Mouse (Mus musculus) midbrain, embryonic 14.5 days (tissue): ENCODE data around the gene Rpl10. TPM values are rescaled to one million over a fixed set of nuclear protein-coding genes. Genes with fewer than 3 reads are reported as not detected.

ENCODE experiments used
- ATAC-seq: fragments of 200-750 bp; cut with Nextera tagmentation; 2 replicates; pipeline ENCODE4 v1.8.0; 2017; ENCODE audit warnings: moderate number of reproducible peaks, moderate library complexity; ENCODE audit not compliant: low FRiP score, low TSS enrichment
- DNase-seq: peaks from one replicate; pipeline ENCODE4 v3.0.0-alpha.2; 2015
- H3K27ac ChIP-seq: fragments of 300-500 bp; sonication (generic); replicated peaks from 2 replicates; pipeline ENCODE4 v1.5.1; 2014; ENCODE audit warnings: mild to moderate bottlenecking, low read depth, low read length, moderate library complexity
- H3K27me3 ChIP-seq: fragments of 300-500 bp; sonication (generic); 2 replicates; pipeline ENCODE4 v1.6.1; 2014; ENCODE audit warnings: low read length, control low read depth, mixed read lengths; ENCODE audit not compliant: control insufficient read depth, insufficient read depth
- H3K36me3 ChIP-seq: fragments of 300-500 bp; sonication (generic); 2 replicates; pipeline ENCODE4 v1.6.1; 2014; ENCODE audit warnings: low read length, control low read depth; ENCODE audit not compliant: control insufficient read depth, insufficient read depth
- H3K4me1 ChIP-seq: fragments of 300-500 bp; sonication (generic); 2 replicates; pipeline ENCODE4 v1.6.1; 2014; ENCODE audit warnings: mild to moderate bottlenecking, antibody characterized with exemption, low read length, control low read depth; ENCODE audit not compliant: control insufficient read depth, insufficient read depth
- H3K4me2 ChIP-seq: fragments of 300-500 bp; sonication (generic); 2 replicates; pipeline ENCODE4 v1.6.1; 2014; ENCODE audit warnings: mild to moderate bottlenecking, low read length, moderate library complexity
- H3K4me3 ChIP-seq: fragments of 300-500 bp; sonication (generic); replicated peaks from 2 replicates; pipeline ENCODE4 v1.5.1; 2014; ENCODE audit warnings: low read depth, low read length
- H3K9ac ChIP-seq: fragments of 300-500 bp; sonication (generic); replicated peaks from 2 replicates; pipeline ENCODE4 v1.6.1; 2014; ENCODE audit warnings: mild to moderate bottlenecking, low read length, moderate library complexity
- H3K9me3 ChIP-seq: fragments of 300-500 bp; sonication (generic); 2 replicates; pipeline ENCODE4 v1.6.1; 2016; ENCODE audit warnings: low read length, control low read depth, mixed read lengths; ENCODE audit not compliant: control insufficient read depth
- WGBS: fragments of 180-500 bp; shearing (Covaris S2); extraction: QIAGEN DNeasy Blood & Tissue Kit; methylation state at CpG from one replicate; pipeline ENCODE4 v1.1.7; 2014; 5-methylcytosine and 5-hydroxymethylcytosine counted together
- polyA plus RNA-seq: library from polyadenylated mRNA; unstranded; fragments of >200 nt; fragmentation: Nextera tagmentation; extraction: Ambion mirVana; gene quantifications from 2 replicates; pipeline ENCODE4 v1.2.1, GENCODE M21; 2014

The Rpl10 gene
- polyA plus RNA-seq, 1 experiment from 2014 or later: 527 TPM

DNA sequence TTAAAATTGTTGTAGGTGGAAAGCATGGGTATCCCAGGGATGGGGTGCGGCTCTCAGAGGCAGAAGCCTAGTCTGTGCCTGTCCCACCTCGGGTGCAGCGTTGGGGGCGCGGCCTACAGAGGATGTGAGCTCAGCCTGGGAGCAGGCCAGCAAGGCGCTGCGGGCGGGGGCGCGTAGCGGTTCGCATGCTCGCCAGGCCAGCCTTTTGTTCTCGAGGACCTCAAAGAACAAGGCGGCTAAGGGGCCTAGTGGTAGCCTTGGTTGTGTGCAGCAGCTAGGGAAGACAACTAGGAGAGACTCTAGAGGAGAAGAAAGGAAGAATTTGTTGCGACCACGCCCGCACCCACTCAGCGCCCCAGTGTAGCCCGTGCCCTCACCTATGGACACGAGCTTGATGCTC lies 24.9 kb upstream of the Rpl10 start:
- peak; percentile 32; the same call in 1 of the 2 replicates for ATAC-seq
- Histone ChIP-seq H3K27me3 (no peaks in the 10 kb centered on the region), H3K9ac (peak overlapping the region; percentile 76), H3K4me3 (peak overlapping the region; percentile 54), H3K4me1 (peaks cover 6% of the 10 kb centered on the region; the same call in 1 of the 2 replicates), H3K27ac (peak overlapping the region; percentile 86), H3K4me2 (peak overlapping the region; percentile 68), H3K9me3 (no peaks in the 10 kb centered on the region), H3K36me3 (peaks cover 24% of the 10 kb centered on the region)
- peak; percentile 83 for DNase-seq
- 29% methylated on average over 21 of the region's 21 CpGs for WGBS

- DNase-seq: peak; percentile 93
- ATAC-seq: peak; percentile 86
- 19% methylated on average over 38 of the region's 38 CpGs for WGBS
- peaks cover 18% of the 10 kb centered on the region for H3K36me3 ChIP-seq
- peak overlapping the region; percentile 68 for H3K4me2 ChIP-seq
- no peaks in the 10 kb centered on the region for H3K9me3 ChIP-seq
- H3K27me3 ChIP-seq: no peaks in the 10 kb centered on the region
- H3K27ac ChIP-seq: peak overlapping the region; percentile 86
- H3K4me1 ChIP-seq: peaks cover 6% of the 10 kb centered on the region; the same call in 1 of the 2 replicates
- peak overlapping the region; percentile 54 for H3K4me3 ChIP-seq
- H3K9ac ChIP-seq: peak overlapping the region; percentile 76
Observed at GRCm38 (mm10) chrX:74246213-74246681, 24.4 kb upstream of the Rpl10 start.

DNA sequence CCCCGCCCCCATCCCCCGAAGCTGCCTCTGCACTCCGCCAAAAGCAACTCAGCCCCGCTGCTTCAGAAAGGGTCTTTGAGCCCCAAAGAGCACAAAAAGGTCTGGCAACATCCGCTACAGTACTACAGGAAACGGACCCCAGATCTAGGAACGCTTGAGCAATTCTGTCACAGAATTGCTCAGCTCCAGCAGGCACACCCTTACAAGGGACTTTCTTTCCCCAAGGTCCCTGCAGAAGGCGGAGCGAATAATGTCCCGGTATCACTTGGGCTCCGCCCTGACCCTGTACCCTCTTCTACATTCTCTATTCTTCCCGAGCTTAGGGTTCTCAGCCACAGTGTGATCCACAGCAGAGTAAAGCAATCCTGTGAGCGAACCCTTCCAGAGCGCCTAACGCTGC lies 23.9 kb upstream of the Rpl10 start:
- peaks cover 14% of the 10 kb centered on the region for H3K36me3 ChIP-seq
- no peak overlapping the region; the same call in 1 of the 2 replicates for H3K9ac ChIP-seq
- H3K9me3 ChIP-seq: no peaks in the 10 kb centered on the region
- peaks cover 6% of the 10 kb centered on the region; the same call in 1 of the 2 replicates for H3K4me1 ChIP-seq
- WGBS: 18% methylated on average over 15 of the region's 15 CpGs
- ATAC-seq: 0 out of 2 replicates have a peak, but pooled peaks have one; percentile 7
- peak overlapping the region; percentile 68 for H3K4me2 ChIP-seq
- peak overlapping the region; percentile 54 for H3K4me3 ChIP-seq
- peak overlapping the region; percentile 54; the same call in 1 of the 2 replicates for H3K27ac ChIP-seq
- DNase-seq: no peak
- no peaks in the 10 kb centered on the region for H3K27me3 ChIP-seq

- H3K27me3 ChIP-seq: no peaks in the 10 kb centered on the region
- 0 out of 2 replicates have a peak overlapping the region, but pooled peaks have one; percentile 59 for H3K4me2 ChIP-seq
- peaks cover 3% of the 10 kb centered on the region; the same call in 1 of the 2 replicates for H3K4me1 ChIP-seq
- no peak overlapping the region for H3K27ac ChIP-seq
- DNase-seq (peak; percentile 79), ATAC-seq (no peak)
- H3K9ac ChIP-seq: no peak overlapping the region
- H3K9me3 ChIP-seq: no peaks in the 10 kb centered on the region
- 19% methylated on average over 3 of the region's 3 CpGs for whole genome bisulfite sequencing
- no peaks in the 10 kb centered on the region for H3K36me3 ChIP-seq
- H3K4me3 ChIP-seq: no peak overlapping the region
Observed at GRCm38 (mm10) chrX:74248651-74249050, 22.0 kb upstream of the Rpl10 start.

DNA sequence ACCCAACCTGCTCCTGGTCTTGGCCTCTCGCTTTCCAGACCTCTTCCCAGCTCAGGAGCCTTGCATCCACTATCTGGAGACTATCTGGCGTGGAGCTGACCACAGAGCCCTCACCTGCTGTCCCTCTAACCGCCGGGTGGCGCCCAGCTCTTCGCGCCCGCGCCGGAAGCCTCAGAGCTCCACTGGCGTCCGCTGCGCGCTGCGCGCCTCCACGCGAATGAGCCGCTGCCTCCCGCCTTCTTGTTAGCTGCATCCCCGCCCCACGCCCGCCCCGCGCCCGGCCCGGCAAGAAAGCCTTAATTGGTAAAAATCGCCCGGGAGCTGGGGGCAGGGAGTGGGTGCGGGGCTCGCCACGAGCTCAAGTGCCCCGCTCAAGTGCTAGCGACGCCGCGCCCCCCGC lies 21.0 kb upstream of the Rpl10 start, which contains the start of gene Flna:
TSS of gene Flna (minus strand) at position 206 of the 400 bp plus-strand sequence.
- Histone ChIP-seq H3K36me3 (no peaks in the 10 kb centered on the region), H3K4me2 (peak within 1 kb of the TSS; percentile 59), H3K27ac (peak within 1 kb of the TSS; percentile 45), H3K27me3 (no peaks in the 10 kb centered on the region), H3K4me1 (no peaks in the 10 kb centered on the region), H3K9me3 (no peaks in the 10 kb centered on the region), H3K4me3 (peak within 1 kb of the TSS; percentile 35), H3K9ac (peak within 1 kb of the TSS; percentile 54)
- DNase-seq: peak; percentile 79
- 21% methylated on average over 38 of the region's 38 CpGs for WGBS
- ATAC-seq: no peak

- Histone ChIP-seq H3K27ac (peak within 1 kb of the TSS; percentile 87), H3K9ac (peak within 1 kb of the TSS; percentile 70), H3K4me2 (peak within 1 kb of the TSS; percentile 63), H3K4me1 (peaks cover 4% of the 10 kb centered on the region; the same call in 1 of the 2 replicates), H3K27me3 (no peaks in the 10 kb centered on the region), H3K36me3 (peaks cover 12% of the 10 kb centered on the region; the same call in 1 of the 2 replicates), H3K4me3 (peak within 1 kb of the TSS; percentile 53), H3K9me3 (no peaks in the 10 kb centered on the region)
- DNase-seq (peak; percentile 91), ATAC-seq (peak; percentile 95)
- WGBS: 30% methylated on average over 39 of the region's 39 CpGs
Observed at GRCm38 (mm10) chrX:74254153-74254887, 16.3 kb upstream of the Rpl10 start, which contains the start of gene Emd. Emd (plus strand) TSS chrX:74254687.

- H3K4me2 ChIP-seq: peak overlapping the region; percentile 63
- ATAC-seq (no peak; the same call in 1 of the 2 replicates), DNase-seq (no peak)
- peaks cover 4% of the 10 kb centered on the region; the same call in 1 of the 2 replicates for H3K4me1 ChIP-seq
- H3K9ac ChIP-seq: peak overlapping the region; percentile 70
- H3K9me3 ChIP-seq: no peaks in the 10 kb centered on the region
- peaks cover 12% of the 10 kb centered on the region; the same call in 1 of the 2 replicates for H3K36me3 ChIP-seq
- H3K27me3 ChIP-seq: no peaks in the 10 kb centered on the region
- WGBS: 23% methylated on average over 30 of the region's 31 CpGs
- H3K27ac ChIP-seq: peak overlapping the region; percentile 87
- peak overlapping the region; percentile 53 for H3K4me3 ChIP-seq
Observed at GRCm38 (mm10) chrX:74254888-74255565, 15.6 kb upstream of the Rpl10 start.

GRCm38 (mm10) chrX:74257746-74258145 lies 12.9 kb upstream of the Rpl10 start:
- no peak for ATAC-seq

More at GRCm38 (mm10) chrX:74257746-74258145, 12.9 kb upstream of the Rpl10 start:
- Histone ChIP-seq H3K4me1 (peaks cover 4% of the 10 kb centered on the region; the same call in 1 of the 2 replicates), H3K4me2 (no peak overlapping the region), H3K4me3 (no peak overlapping the region), H3K9ac (no peak overlapping the region), H3K36me3 (peaks cover 12% of the 10 kb centered on the region; the same call in 1 of the 2 replicates), H3K27ac (no peak overlapping the region), H3K9me3 (no peaks in the 10 kb centered on the region), H3K27me3 (no peaks in the 10 kb centered on the region)
- 91% methylated on average over 3 of the region's 3 CpGs for whole genome bisulfite sequencing
- DNase-seq: no peak
